Comparison of ENCODE assay signal across 24 mouse cellular contexts in the genomic region with DNA sequence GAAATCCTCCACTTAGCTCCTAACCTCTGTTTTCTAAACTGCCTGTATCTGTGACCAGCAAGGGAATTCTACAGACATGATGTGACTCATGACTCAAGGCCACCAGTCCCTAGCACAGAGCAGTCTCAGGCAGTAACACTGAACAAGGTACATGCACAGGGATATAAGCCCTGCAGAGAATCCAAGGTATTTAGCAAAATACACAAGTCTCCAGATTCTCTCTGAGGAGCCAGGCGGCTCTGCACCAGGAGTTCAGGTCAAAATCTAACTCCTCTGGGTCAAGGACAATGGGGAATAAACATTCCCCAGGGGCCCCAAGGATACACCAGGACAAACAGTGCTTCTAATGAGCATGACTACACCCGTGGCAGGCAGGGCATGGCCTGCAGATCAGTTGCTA.
"Had no signal": no experiment of that assay in that cellular context is flagged by ENCODE, and none has a peak within 500 bp of the region (broad histone marks: within the 10 kb centered on the region; RNA-seq: fewer than 3 reads in every experiment).

No protein-coding gene starts in this region.

- H3K9me3 ChIP-seq: heart, embryonic 10.5 days; heart, embryonic 12.5 days; hindbrain, embryonic 10.5 days; hindbrain, embryonic 12.5 days; intestine, embryonic 15.5 days; limb, embryonic 13.5 days; limb, embryonic 15.5 days had no signal

- H3K4me1 ChIP-seq: hindbrain, embryonic 12.5 days; limb, embryonic 13.5 days; limb, embryonic 15.5 days had no signal

- H3K4me2 ChIP-seq: heart, embryonic 12.5 days; hindbrain, embryonic 12.5 days; hindbrain, embryonic 14.5 days; intestine, embryonic 15.5 days; limb, embryonic 13.5 days; limb, embryonic 15.5 days had no signal

- H3K9ac ChIP-seq: heart, embryonic 12.5 days; hindbrain, embryonic 12.5 days; hindbrain, embryonic 14.5 days; intestine, embryonic 15.5 days; limb, embryonic 13.5 days; limb, embryonic 15.5 days; liver, embryonic 14.5 days had no signal

- H3K27me3 ChIP-seq: heart, embryonic 12.5 days; hindbrain, embryonic 12.5 days; intestine, embryonic 15.5 days; limb, embryonic 13.5 days; limb, embryonic 15.5 days had no signal

- DNase-seq: gastrocnemius, postnatal 14 days; gastrocnemius, postnatal 36 days; heart, adult 18-20 months; heart, postnatal 10 days; heart, postnatal 4 days; kidney, adult 18-20 months; kidney, adult 8-10 months; kidney, postnatal 10 days; kidney, postnatal 25 days; kidney, postnatal 4 days; left cerebral cortex, postnatal 4 days had no signal

- ATAC-seq: hindbrain, embryonic 16.5 days; inflammation-experienced regulatory T-cells, adult 6 months; intestine, embryonic 15.5 days; intestine, postnatal 0 days had no signal

- H3K27ac ChIP-seq: heart, embryonic 10.5 days; hindbrain, embryonic 10.5 days; hindbrain, embryonic 12.5 days; hindbrain, embryonic 14.5 days; intestine, embryonic 15.5 days; layer of hippocampus, adult 2 months; limb, embryonic 13.5 days; limb, embryonic 15.5 days; liver, embryonic 14.5 days had no signal

- H3K4me3 ChIP-seq: heart, embryonic 10.5 days; heart, embryonic 12.5 days; hindbrain, embryonic 10.5 days; hindbrain, embryonic 12.5 days; intestine, embryonic 15.5 days; layer of hippocampus, adult 2 months; limb, embryonic 13.5 days; limb, embryonic 15.5 days had no signal
